Mouse (Mus musculus) spleen, adult 2 months (tissue): ENCODE results near the gene Trim54. TPM values are rescaled to one million over a fixed set of nuclear protein-coding genes. Genes with fewer than 3 reads are reported as not detected.

Source experiments
- DNase-seq, 2 experiments: peaks; one replicate each; pipeline versions ENCODE4 v3.0.0 to v3.0.0-alpha.2; 2012 to 2021; ENCODE audit warnings: low spot score in 2 of 2, low read depth in 1 of 2
- H3K27ac ChIP-seq: fragments of 200-500 bp; 2 replicates; pipeline ENCODE4 v1.5.1; 2012; ENCODE audit warnings: low read length, inconsistent platforms; ENCODE audit not compliant: insufficient read depth
- H3K27me3 ChIP-seq: fragments of 200-500 bp; 2 replicates; pipeline ENCODE4 v1.6.1; 2012; ENCODE audit warnings: mild to moderate bottlenecking, moderate library complexity, low read length, inconsistent platforms; ENCODE audit not compliant: control insufficient read depth, insufficient read depth
- H3K36me3 ChIP-seq: fragments of 200-500 bp; 2 replicates; pipeline ENCODE4 v1.6.1; 2012; ENCODE audit warnings: mild to moderate bottlenecking, low read length, inconsistent platforms; ENCODE audit not compliant: control insufficient read depth, insufficient read depth
- H3K4me1 ChIP-seq: fragments of 200-500 bp; 2 replicates; pipeline ENCODE4 v1.6.1; 2011; ENCODE audit warnings: inconsistent platforms; ENCODE audit not compliant: control insufficient read depth, insufficient read depth, insufficient read length
- H3K4me3 ChIP-seq: fragments of 200-500 bp; 2 replicates; pipeline ENCODE4 v1.5.1; 2011; ENCODE audit warnings: mild to moderate bottlenecking, inconsistent platforms; ENCODE audit not compliant: insufficient read depth, insufficient read length; ENCODE audit errors: extremely low read depth
- CTCF ChIP-seq: fragments of 200-500 bp; IDR thresholded peaks from 2 replicates; pipeline ENCODE4 v1.5.1; 2011; ENCODE audit warnings: mild to moderate bottlenecking, inconsistent platforms; ENCODE audit not compliant: insufficient read depth, insufficient read length, insufficient replicate concordance; ENCODE audit errors: extremely low read depth
- POLR2A ChIP-seq: fragments of 200-500 bp; IDR thresholded peaks from 2 replicates; pipeline ENCODE4 v1.6.1; 2011; ENCODE audit warnings: low read depth, low read length, inconsistent platforms
- WGBS: fragments of 180-500 bp; shearing (Covaris S2); methylation state at CpG from one replicate; pipeline ENCODE4 v1.1.7; 2018; 5-methylcytosine and 5-hydroxymethylcytosine counted together
- polyA plus RNA-seq: library from polyadenylated mRNA; depleted of rRNA; stranded (reverse); fragments of >200 nt; gene quantifications from 2 replicates; pipeline ENCODE4 v1.2.3, GENCODE M21; 2012

Trim54 gene
- polyA plus RNA-seq, 1 experiment: not detected

DNA sequence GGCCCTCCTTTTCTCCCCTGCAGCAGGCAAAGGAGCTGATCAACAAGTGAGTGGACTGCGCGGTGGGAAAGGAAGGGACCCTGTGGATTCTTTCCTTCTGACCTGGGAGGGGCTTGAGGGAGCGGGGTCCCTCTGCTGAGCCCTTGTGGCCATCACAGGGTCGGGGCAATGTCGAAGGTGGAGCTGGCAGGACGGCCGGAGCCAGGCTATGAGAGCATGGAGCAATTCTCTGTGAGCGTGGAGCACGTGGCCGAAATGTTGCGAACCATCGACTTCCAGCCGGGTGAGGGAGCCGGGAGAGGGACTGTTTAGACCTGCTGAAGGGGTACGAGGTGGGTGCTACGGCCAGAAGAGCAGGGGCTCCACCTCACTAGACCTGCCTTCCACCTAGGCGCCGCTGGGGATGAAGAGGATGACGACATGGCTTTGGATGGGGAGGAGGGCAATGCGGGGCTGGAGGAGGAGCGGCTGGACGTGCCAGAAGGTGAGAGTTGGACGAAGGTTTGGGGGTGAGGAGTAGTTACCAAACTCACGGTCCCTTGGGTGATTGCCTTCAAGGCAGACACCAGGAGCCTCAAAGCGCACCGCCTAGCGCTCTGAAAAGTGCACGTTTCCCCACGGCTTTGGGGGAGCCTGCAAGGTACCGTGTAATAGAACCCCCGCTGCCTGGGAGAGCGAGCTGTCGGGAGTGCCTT lies 20.4 kb downstream of the Trim54 start:
- Histone ChIP-seq H3K36me3 (peaks cover 4% of the 10 kb centered on the region), H3K27ac (no peak overlapping the region), H3K4me1 (no peaks in the 10 kb centered on the region), H3K4me3 (no peak overlapping the region), H3K27me3 (peaks cover 22% of the 10 kb centered on the region)
- TF ChIP-seq POLR2A (no peak), CTCF (no peak)
- WGBS: 6% methylated on average over 33 of the region's 33 CpGs
- no peak for DNase-seq

DNA sequence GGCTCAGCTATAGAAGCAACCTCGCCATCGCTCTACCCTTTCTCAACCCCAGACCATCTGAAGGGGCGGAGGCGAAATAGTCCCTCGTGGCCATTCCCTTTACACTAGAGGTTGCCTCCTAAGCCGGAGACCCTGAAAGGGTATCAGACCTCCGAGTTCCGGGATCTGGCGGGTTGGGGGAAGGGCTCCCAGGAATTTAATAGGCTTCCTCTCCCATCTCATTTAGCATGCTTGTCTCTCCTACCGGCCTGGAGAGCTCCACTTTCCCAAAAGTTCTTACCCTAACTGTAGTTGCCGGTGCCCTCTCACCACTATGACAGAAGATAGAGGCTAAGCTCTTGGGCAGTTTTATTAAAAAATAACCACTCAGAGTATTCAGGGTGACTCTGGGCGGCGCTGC lies 21.1 kb downstream of the Trim54 start:
- Histone ChIP-seq H3K36me3 (peaks cover 6% of the 10 kb centered on the region), H3K4me3 (no peak overlapping the region), H3K27me3 (peaks cover 22% of the 10 kb centered on the region), H3K4me1 (no peaks in the 10 kb centered on the region), H3K27ac (no peak overlapping the region)
- TF ChIP-seq POLR2A (no peak), CTCF (no peak)
- DNase-seq: no peak
- WGBS: 9% methylated on average over 13 of the region's 13 CpGs

DNA sequence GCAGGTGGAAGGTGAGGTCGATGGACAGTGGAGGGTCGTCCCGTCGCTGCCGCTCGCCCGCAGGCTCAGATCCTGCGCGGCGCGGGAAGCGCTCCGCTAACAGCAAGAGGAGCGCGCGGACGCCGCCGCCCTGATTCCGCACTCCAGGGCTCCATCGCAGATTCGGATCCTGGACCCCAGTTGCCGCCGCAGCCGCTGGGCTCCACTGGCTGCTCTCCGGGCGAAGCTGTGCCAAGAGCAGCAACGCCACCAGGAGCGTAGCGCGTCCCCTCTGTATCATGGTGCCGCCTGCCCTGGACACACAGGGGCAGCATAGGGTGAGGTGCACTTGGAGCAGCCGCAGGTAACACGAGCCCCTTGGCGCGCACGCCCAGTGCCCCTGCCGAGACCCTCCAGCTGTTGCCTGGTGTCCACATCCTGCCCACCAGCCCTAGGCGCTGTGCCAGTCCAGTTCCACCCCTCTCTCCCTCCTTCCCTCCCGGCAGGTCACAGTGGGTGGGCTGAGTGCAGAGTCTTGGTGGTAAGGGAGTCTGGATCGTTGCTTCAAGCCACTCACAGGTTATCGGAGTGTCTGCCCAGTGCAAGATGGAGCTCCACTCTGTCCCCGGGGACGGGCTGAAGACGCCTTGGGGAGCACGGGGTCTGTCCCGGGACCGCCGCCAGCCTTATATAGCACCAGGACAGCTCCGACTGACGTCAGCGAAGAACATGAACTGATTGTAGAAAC lies 21.9 kb downstream of the Trim54 start, which contains the start of gene Ucn:
Gene Ucn (minus strand): TSS at position 589 of the 727 bp plus-strand sequence.
- WGBS: 4% methylated on average over 52 of the region's 52 CpGs
- TF ChIP-seq CTCF (no peak), POLR2A (no peak)
- no peak within 1 kb of the TSS for H3K27ac ChIP-seq
- H3K4me1 ChIP-seq: no peaks in the 10 kb centered on the region
- DNase-seq: no peak
- peaks cover 22% of the 10 kb centered on the region for H3K27me3 ChIP-seq
- H3K36me3 ChIP-seq: peaks cover 7% of the 10 kb centered on the region
- H3K4me3 ChIP-seq: no peak within 1 kb of the TSS

DNA sequence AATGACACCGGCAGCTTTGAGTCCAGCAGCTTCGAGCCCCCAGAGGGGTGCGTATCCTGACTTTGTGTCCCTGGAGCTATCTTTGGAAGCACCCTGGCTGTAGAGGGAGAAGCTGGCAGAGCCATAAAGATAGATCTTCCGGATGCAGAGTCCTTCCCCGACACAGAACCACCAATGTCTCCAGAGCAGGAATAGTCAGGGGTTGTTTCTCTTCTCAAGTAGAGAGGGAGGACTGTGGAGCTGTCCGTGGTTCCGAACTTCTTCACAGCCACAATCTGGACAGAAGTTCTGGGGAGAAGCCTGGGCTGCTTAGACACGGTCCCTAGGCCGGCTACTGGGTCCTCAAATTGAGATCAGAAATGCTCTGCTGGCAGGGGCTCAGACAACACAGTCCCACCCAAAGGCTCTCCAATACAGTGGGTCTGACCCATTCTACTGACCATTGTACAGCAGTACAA lies 22.5 kb downstream of the Trim54 start:
- H3K4me3 ChIP-seq: no peak overlapping the region
- no peaks in the 10 kb centered on the region for H3K4me1 ChIP-seq
- no peak for DNase-seq
- H3K36me3 ChIP-seq: peaks cover 8% of the 10 kb centered on the region
- no peak for TF ChIP-seq CTCF
- TF ChIP-seq POLR2A: no peak
- peaks cover 22% of the 10 kb centered on the region for H3K27me3 ChIP-seq
- 20% methylated on average over 9 of the region's 9 CpGs for WGBS
- no peak overlapping the region for H3K27ac ChIP-seq

DNA sequence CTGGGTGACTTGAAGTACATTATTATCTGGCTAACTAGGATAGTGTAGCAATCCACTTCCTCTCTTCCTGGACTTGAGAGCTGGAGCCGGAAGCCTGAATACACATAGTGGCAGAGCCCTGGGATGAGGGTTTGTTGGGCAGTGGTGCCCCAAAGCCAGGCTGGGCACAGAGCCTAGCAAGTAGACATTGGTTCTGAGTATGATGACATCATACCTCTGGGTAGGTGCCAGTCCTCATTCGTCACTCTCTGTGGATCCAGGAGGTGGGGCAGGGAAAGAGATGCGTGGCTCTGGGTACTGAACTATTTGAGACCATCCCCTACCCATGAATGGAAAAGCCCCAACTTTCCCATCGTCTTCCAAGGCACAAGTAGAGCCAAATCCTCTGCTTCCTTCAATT lies 33.3 kb downstream of the Trim54 start:
- 93% methylated on average over 4 of the region's 4 CpGs for WGBS
- TF ChIP-seq POLR2A (no peak), CTCF (no peak)
- Histone ChIP-seq H3K4me1 (peaks cover 4% of the 10 kb centered on the region; the same call in 1 of the 2 replicates), H3K27ac (no peak overlapping the region), H3K36me3 (no peaks in the 10 kb centered on the region), H3K27me3 (no peaks in the 10 kb centered on the region), H3K4me3 (no peak overlapping the region)
- no peak for DNase-seq

DNA sequence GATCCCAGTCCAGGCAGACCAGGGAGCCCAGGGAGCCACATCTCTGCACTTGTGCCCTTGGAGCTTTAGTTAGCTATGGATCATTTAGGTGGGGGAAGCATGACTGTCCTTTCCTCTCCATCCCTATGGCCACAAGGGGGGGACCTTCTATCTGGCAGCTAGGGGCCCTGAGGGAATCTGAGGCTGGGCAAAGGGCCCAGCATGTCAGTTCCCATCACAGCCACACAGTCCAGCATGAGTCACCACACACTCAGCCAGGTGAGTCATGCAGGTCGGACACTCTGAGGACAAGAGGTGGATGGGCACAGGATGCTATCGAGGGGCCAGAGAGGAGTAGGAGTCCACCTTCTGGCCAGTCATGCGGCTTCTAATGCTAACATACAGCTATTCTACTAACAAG lies 35.2 kb downstream of the Trim54 start:
- Histone ChIP-seq H3K4me1 (peaks cover 4% of the 10 kb centered on the region; the same call in 1 of the 2 replicates), H3K27me3 (no peaks in the 10 kb centered on the region), H3K27ac (no peak overlapping the region), H3K36me3 (no peaks in the 10 kb centered on the region), H3K4me3 (no peak overlapping the region)
- no peak for DNase-seq
- 88% methylated on average over 3 of the region's 3 CpGs for WGBS
- TF ChIP-seq CTCF (no peak), POLR2A (no peak)
